Mouse (Mus musculus): Measurements from ENCODE around the gene Ndufab1. TPM values are rescaled to one million over a fixed set of nuclear protein-coding genes. Genes with fewer than 3 reads are reported as not detected.

The Ndufab1 gene
- 907 and 931 TPM in 2 replicates for polyA plus RNA-seq (2015; fragmentation: Nextera tagmentation; extraction: Ambion mirVana)

DNA sequence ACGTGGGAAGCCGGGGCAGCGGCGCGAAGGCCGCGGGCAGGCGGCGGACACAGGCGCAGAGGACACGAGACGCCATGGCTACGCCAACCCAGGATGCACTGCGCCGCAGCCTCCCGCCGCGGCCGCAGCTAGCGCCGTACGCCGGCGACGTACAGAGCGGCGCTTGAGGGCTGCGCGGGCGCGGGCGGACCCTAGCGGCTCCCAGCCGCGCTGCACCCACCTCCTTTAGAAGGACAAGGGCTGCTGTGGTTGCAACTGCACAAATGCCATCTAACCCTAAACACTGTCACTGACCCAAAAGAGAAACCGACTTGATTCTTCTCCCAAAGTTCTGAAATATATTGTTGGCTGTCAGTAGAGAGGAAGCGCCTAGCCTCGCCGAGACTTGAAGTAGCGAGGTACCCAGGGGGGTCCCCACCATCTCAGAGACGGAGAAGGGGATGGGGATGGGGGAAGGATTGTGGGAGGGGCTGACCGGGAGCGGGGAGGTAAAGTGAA lies at the start of gene Ndufab1:
Gene Ndufab1 (minus strand): TSS at position 140 of the 498 bp plus-strand sequence.
- 0 out of 2 replicates have a peak, but pooled peaks cover 4% of the 10 kb centered on the region for H3K36me3 ChIP-seq
- peak within 1 kb of the TSS; percentile 82 for H3K9ac ChIP-seq
- H3K4me1 ChIP-seq (replicated peaks) = peaks cover 9% of the 10 kb centered on the region
- peak within 1 kb of the TSS; percentile 60 for H3K27ac ChIP-seq
- H3K4me2 ChIP-seq (replicated peaks) = peak within 1 kb of the TSS; percentile 76
- WGBS = under 1% methylated on average over 32 of the region's 43 CpGs
- ATAC-seq = peak; percentile 99
- no peaks in the 10 kb centered on the region for H3K9me3 ChIP-seq
- H3K27me3 ChIP-seq (replicated peaks) = no peaks in the 10 kb centered on the region
- H3K4me3 ChIP-seq (replicated peaks) = peak within 1 kb of the TSS; percentile 70

GRCm38 (mm10) chr7:122140991-122141390 lies 39.3 kb upstream of the Ndufab1 start:
- H3K27ac ChIP-seq = no peak overlapping the region
- H3K36me3 ChIP-seq = peaks cover 42% of the 10 kb centered on the region
- ATAC-seq = no peak

GRCm38 (mm10) chr7:122138190-122138589 lies 36.5 kb upstream of the Ndufab1 start:
- Histone ChIP-seq H3K9ac (no peak overlapping the region), H3K4me1 (replicated peaks) (no peaks in the 10 kb centered on the region), H3K27ac (no peak overlapping the region), H3K9me3 (no peaks in the 10 kb centered on the region), H3K36me3 (peaks cover 27% of the 10 kb centered on the region), H3K27me3 (replicated peaks) (no peaks in the 10 kb centered on the region), H3K4me2 (replicated peaks) (no peak overlapping the region), H3K4me3 (replicated peaks) (no peak overlapping the region)
- 88% methylated on average over 5 of the region's 5 CpGs for WGBS
- no peak for ATAC-seq

More at GRCm38 (mm10) chr7:122140991-122141390, 39.3 kb upstream of the Ndufab1 start:
- Histone ChIP-seq H3K27me3 (replicated peaks) (no peaks in the 10 kb centered on the region), H3K4me3 (replicated peaks) (no peak overlapping the region), H3K9ac (no peak overlapping the region), H3K4me1 (replicated peaks) (no peaks in the 10 kb centered on the region), H3K9me3 (no peaks in the 10 kb centered on the region), H3K4me2 (replicated peaks) (no peak overlapping the region)

- Histone ChIP-seq H3K36me3 (peaks cover 23% of the 10 kb centered on the region), H3K27ac (no peak overlapping the region), H3K4me2 (replicated peaks) (no peak overlapping the region), H3K4me1 (replicated peaks) (no peaks in the 10 kb centered on the region), H3K4me3 (replicated peaks) (no peak overlapping the region), H3K9ac (no peak overlapping the region), H3K27me3 (replicated peaks) (no peaks in the 10 kb centered on the region), H3K9me3 (no peaks in the 10 kb centered on the region)
- ATAC-seq = no peak
Measured at GRCm38 (mm10) chr7:122137071-122137470, 35.4 kb upstream of the Ndufab1 start.

GRCm38 (mm10) chr7:122135070-122135469 lies 33.4 kb upstream of the Ndufab1 start:
- Histone ChIP-seq H3K27me3 (replicated peaks) (no peaks in the 10 kb centered on the region), H3K36me3 (peaks cover 12% of the 10 kb centered on the region), H3K4me2 (replicated peaks) (no peak overlapping the region), H3K4me3 (replicated peaks) (no peak overlapping the region), H3K9ac (no peak overlapping the region), H3K4me1 (replicated peaks) (no peaks in the 10 kb centered on the region), H3K27ac (no peak overlapping the region), H3K9me3 (no peaks in the 10 kb centered on the region)
- no peak for ATAC-seq
- WGBS = 73% methylated on average over 10 of the region's 10 CpGs

DNA sequence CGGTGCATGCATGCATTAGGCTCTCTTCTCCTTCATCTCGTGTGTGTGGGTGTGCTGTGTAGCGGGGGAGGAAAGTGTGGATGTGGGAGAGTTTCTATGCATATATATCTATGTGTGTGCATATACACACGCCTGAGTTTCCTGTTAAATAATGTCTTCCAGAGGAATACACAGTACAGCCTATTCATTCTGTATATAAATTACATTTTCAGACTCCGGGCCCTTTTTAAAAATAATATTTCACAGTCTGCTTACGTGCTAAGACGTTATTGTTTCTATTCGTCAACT lies 31.6 kb upstream of the Ndufab1 start:
- peak overlapping the region; percentile 65; the same call in 1 of the 2 replicates for H3K27ac ChIP-seq
- peak overlapping the region; percentile 57 for H3K4me2 ChIP-seq (replicated peaks)
- no peaks in the 10 kb centered on the region for H3K36me3 ChIP-seq
- peak overlapping the region; percentile 81 for H3K9ac ChIP-seq
- no peak for ATAC-seq
- H3K4me3 ChIP-seq (replicated peaks) = peak overlapping the region; percentile 89
- H3K27me3 ChIP-seq (replicated peaks) = no peaks in the 10 kb centered on the region
- no peaks in the 10 kb centered on the region for H3K9me3 ChIP-seq
- no peaks in the 10 kb centered on the region for H3K4me1 ChIP-seq (replicated peaks)
- WGBS = 15% methylated on average over 8 of the region's 8 CpGs

DNA sequence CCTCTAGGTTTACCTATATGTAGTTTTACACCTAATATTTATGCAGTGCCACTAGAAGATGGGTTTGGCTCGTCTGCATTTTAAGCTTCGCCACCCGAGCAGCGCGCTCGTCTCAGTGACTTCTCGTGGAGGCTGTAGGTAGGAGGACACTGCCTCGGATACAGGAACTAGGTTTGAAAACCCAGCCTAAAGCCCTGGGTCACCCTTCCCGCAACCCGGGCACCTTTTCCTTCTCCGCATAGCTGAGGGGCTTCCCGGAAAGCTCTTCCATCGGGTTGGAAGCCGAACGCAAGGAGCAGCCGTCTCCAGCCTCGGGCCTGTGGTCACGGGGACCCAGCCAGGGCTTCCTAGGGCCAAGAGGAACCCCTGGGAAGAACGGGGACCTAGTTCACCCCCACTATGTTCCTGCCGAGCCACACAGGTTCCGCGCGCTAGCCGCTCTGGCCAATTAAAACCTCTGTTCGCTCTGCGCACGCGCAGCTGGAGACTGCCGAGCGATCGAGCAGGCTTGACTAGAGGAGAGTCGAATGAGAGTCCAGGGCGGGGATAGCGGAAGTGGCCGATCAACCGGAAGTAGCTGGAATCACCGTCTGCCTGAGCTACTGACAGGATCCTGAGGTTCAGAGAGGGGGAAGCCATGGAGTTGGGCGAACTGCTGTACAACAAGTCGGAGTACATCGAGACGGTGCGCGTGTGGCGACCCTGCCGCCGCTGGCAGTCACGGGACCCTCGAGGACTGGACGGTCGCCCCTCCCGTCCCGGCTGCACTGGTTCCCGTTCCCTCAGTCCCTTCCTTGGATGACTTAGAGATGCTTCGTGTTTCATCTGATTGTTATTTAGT lies 31.0 kb upstream of the Ndufab1 start, which contains the start of the genes Palb2 and Dctn5:
Gene Palb2 (minus strand): TSS at position 489 of the 841 bp plus-strand sequence.
Gene Dctn5 (plus strand): TSS at position 545 of the 841 bp plus-strand sequence.
- peak; percentile 99 for ATAC-seq
- peak within 1 kb of the TSS; percentile 65; the same call in 1 of the 2 replicates for H3K27ac ChIP-seq
- no peaks in the 10 kb centered on the region for H3K36me3 ChIP-seq
- peak within 1 kb of the TSS; percentile 83 for H3K9ac ChIP-seq
- H3K4me2 ChIP-seq (replicated peaks) = peak within 1 kb of the TSS; percentile 76
- under 1% methylated on average over 54 of the region's 54 CpGs for WGBS
- H3K27me3 ChIP-seq (replicated peaks) = no peaks in the 10 kb centered on the region
- no peaks in the 10 kb centered on the region for H3K4me1 ChIP-seq (replicated peaks)
- H3K9me3 ChIP-seq = no peaks in the 10 kb centered on the region
- peak within 1 kb of the TSS; percentile 89 for H3K4me3 ChIP-seq (replicated peaks)

DNA sequence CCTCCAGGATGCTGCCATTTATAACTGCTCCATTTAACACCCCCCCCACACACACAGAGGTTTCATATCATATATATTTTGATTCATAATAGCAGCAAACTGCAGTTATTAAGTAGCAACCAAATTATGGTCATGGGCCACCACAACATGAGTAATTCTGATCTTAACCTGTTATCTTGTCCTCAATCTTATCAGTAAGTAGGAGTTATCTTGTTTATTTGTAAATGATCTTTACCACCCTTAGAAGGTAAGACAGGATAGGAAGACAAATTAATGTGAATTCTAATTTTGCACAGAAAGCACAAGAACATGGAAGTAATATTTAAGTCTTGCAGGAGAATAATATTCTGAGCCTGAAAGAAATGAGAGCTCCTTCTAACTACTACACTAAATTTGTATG lies 30.1 kb upstream of the Ndufab1 start:
- ATAC-seq = no peak
- Histone ChIP-seq H3K4me1 (replicated peaks) (no peaks in the 10 kb centered on the region), H3K36me3 (0 out of 2 replicates have a peak, but pooled peaks cover 4% of the 10 kb centered on the region), H3K9ac (peak overlapping the region; percentile 83; the same call in 1 of the 2 replicates), H3K4me3 (replicated peaks) (peak overlapping the region; percentile 89), H3K27me3 (replicated peaks) (no peaks in the 10 kb centered on the region), H3K27ac (no peak overlapping the region), H3K9me3 (no peaks in the 10 kb centered on the region), H3K4me2 (replicated peaks) (peak overlapping the region; percentile 76)

DNA sequence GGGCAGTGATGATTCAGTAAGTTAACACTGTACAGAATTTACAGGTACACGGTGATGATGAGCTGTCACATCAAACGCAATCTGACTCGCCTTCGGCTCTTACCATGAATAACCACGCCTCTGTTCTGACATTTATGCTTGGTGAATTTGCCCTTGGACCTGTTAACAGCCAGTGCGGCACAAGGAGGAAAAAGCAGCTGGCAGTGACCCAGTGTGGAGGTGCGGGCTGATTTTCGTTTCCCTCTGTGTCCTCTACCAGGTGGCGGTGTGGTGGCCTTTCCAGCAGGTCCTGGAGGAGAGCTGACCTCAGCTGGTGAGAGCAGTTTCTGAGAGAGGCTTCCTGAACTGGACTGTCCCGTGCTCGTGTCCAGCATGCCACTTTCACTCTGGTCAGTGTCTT lies 25.3 kb upstream of the Ndufab1 start:
- ATAC-seq = no peak
- H3K4me3 ChIP-seq (replicated peaks) = no peak overlapping the region
- no peak overlapping the region for H3K9ac ChIP-seq
- no peaks in the 10 kb centered on the region for H3K27me3 ChIP-seq (replicated peaks)
- no peaks in the 10 kb centered on the region for H3K9me3 ChIP-seq
- H3K27ac ChIP-seq = no peak overlapping the region
- peaks cover 14% of the 10 kb centered on the region; the same call in 1 of the 2 replicates for H3K36me3 ChIP-seq
- H3K4me2 ChIP-seq (replicated peaks) = no peak overlapping the region
- 94% methylated on average over 11 of the region's 11 CpGs for WGBS
- H3K4me1 ChIP-seq (replicated peaks) = no peaks in the 10 kb centered on the region

DNA sequence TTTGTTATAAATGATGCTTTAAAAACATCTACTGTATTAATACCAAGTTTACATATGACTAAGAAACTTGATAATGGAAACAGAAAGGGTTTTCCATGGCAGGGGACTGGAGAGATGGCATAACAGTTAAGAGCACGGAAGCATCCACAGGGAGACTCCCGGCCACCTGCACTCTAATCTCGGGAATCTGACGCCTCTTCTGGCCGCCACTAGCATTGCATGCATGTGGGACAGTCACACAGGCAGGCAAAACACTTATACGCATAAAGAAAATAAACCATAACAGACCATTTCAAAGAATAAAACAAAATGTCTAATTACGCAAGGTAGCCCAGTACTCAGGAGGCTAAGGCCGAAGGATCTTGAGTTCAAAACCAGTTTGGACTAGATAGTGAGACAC lies 23.9 kb upstream of the Ndufab1 start:
- WGBS = 80% methylated on average over 8 of the region's 8 CpGs
- H3K4me2 ChIP-seq (replicated peaks) = no peak overlapping the region

DNA sequence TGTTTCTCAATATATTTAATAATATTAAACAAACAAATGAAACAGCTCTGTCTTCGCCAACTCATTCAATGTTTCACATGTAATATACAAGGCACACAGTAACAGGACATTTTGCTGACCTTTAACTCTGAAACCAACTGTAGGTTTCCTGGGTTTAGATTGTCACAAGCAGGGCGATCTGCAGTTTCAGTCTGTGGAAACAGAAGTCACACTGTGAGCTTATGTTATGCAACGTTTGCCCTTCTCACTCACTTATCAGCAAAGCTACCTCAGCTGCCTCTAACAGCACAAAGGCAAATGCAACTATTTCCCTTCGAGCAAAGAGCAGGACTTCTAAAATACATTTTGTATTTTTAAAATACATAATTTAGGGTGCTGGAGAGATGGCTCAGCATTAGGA lies 21.8 kb upstream of the Ndufab1 start:
- ATAC-seq = no peak
- H3K27ac ChIP-seq = no peak overlapping the region
- 84% methylated on average over 4 of the region's 4 CpGs for WGBS
- H3K4me3 ChIP-seq (replicated peaks) = no peak overlapping the region
- H3K9me3 ChIP-seq = no peaks in the 10 kb centered on the region
- no peak overlapping the region for H3K9ac ChIP-seq
- H3K4me2 ChIP-seq (replicated peaks) = no peak overlapping the region
- H3K27me3 ChIP-seq (replicated peaks) = no peaks in the 10 kb centered on the region
- H3K36me3 ChIP-seq = peaks cover 14% of the 10 kb centered on the region; the same call in 1 of the 2 replicates
- no peaks in the 10 kb centered on the region for H3K4me1 ChIP-seq (replicated peaks)

More for the DNA sequence above, 23.9 kb upstream of the Ndufab1 start:
- Histone ChIP-seq H3K9ac (no peak overlapping the region), H3K27ac (no peak overlapping the region), H3K4me1 (replicated peaks) (no peaks in the 10 kb centered on the region), H3K36me3 (peaks cover 14% of the 10 kb centered on the region; the same call in 1 of the 2 replicates), H3K9me3 (no peaks in the 10 kb centered on the region), H3K4me3 (replicated peaks) (no peak overlapping the region), H3K27me3 (replicated peaks) (no peaks in the 10 kb centered on the region)
- ATAC-seq = no peak

DNA sequence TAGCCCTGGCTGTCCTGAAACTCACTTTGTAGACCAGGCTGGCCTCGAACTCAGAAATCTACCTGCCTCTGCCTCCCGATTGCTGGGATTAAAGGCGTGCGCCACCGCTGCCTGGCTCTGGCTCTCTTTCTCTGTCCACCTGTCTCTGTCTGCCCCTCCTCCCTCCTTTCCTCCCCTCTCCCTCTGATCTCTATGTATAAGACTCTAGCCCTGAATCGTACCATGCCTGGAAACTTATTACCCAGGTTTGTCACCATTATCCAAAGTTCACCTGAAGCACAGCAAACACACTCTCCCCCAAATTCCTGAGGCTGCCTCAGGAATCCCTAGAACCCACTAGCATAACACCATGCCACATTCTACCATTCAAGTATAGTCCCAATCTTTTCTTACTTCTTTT lies 6.5 kb upstream of the Ndufab1 start:
- H3K4me3 ChIP-seq (replicated peaks) = no peak overlapping the region
- H3K9ac ChIP-seq = no peak overlapping the region
- peaks cover 3% of the 10 kb centered on the region for H3K36me3 ChIP-seq
- ATAC-seq = no peak
- WGBS = 89% methylated on average over 6 of the region's 6 CpGs
- H3K9me3 ChIP-seq = no peaks in the 10 kb centered on the region
- H3K4me1 ChIP-seq (replicated peaks) = no peaks in the 10 kb centered on the region
- no peak overlapping the region for H3K27ac ChIP-seq
- H3K27me3 ChIP-seq (replicated peaks) = no peaks in the 10 kb centered on the region
- H3K4me2 ChIP-seq (replicated peaks) = no peak overlapping the region

All from intestine, embryonic 15.5 days (tissue).